Mouse (Mus musculus) layer of hippocampus, adult 9-11 months (tissue): Measurements from ENCODE around the gene Lrp6.
A peak's percentile ranks its signal among the peaks of the same experiment; 100 is the strongest.

Source experiments
- DNase-seq: peaks from one replicate; pipeline ENCODE4 v3.0.0; 2022

Lrp6 gene

DNA sequence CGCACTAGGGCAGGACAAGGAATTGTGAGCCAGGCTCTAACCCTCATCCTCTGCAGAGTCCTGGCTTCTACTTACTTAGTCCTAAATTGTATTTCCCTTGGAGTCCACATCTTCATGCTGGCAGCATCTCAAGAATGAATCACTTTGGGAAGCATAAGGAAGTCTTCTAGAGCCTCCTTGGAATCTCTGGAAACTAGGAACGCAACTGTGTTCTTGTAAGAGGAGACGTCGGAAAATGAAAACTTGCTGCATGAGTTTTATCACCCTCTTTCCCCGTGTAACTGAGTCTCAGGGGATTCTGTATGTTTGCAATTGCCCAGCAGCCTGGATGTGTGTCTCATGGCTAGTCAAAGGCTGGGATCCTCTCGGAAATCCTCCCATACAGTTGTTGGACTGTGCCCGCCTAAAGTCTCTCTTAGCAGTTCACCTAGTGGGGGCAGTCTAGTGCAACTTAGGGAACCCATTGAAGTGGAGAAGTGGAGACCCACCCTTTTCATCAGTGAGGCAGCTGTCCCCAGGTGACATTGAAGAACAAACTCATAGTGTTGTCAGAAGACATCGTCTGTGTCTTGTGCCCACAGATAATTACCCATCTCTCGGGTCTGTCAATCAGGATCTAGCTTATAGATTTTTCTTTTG is 136.5 kb downstream of the Lrp6 start:
- DNase-seq, result no peak

DNA sequence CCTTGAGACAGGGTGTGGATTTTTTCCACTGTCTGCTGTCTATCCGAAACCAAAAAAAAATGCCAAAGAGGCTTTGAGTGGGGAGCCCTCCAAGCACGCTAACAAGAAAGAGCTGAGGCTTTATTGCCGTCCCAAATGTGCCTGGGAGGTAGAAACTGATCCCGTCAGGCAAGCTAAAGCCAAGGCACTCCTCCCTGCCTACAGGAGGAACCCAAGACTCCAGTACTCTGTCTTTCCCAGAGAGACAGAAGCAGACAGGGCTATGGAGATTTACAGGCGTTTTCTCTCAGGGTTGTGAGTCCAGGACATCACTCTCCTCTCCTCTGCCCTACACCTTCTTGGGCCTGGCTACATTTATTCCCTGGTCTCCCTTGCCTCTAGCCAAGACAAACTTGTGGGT is 138.3 kb downstream of the Lrp6 start:
- no peak for DNase-seq

DNA sequence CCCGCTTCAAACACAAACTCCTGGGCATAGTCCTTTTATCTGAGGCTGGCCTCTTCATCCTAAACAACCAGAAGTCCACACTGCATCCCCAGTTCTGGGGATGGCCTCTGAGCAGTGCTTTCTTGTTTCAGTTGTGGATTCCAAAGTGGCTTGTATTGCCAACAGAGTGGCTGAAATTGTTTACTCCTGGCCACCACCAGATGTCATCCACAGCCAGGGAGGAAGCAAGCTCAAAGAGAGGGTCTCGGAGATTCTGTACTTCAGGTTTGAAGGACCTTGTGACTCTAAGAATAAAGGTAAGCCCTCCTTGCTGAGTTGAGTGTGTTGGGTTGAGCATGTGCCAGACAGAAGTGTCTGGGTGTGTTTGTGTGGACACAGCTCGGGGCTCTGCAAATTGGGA is 139.6 kb downstream of the Lrp6 start:
- no peak for DNase-seq

DNA sequence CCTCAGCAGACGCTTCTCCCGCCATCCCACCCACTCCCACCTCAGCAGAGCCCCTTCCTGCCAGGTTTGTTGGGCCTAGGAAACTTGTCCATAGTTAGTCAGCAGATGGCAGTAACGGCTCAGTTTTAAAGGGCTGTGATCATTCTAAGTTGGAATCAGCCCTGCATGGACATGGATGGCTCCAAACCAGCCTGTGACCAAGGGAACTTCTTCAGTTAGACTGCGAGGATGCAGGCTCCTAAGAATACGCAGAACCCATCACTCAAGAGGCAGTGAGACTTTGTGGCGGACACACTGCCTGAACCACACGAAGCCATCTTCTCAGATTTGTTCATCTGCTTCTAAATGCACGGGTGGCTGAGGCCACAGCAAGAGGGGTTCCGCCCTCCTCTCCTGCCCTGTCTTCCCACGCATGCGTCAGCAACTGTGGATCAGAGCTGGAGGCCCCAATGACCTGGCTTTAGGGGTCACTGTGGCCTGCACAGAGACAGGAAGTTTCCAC is 141.5 kb downstream of the Lrp6 start:
- peak; percentile 43 for DNase-seq

DNA sequence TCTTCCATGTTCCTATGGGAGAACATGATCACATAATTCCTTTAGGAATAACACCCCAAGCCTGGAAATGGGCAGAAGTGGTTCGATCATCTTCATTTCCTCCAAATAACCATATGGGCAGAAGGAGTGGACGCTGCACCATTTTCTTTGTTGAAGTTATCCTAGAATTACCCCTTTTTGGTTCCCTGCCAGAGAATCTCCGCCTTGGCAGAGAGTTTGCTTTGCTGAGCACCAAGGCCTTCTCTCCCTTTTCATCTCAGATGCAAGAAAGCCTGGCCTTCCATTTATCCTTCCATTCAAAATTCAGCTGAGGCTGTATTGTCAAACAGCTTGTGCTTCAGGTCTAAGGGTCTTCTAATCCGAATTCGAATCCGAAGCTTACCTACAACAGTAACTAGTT is 144.8 kb downstream of the Lrp6 start:
- no peak for DNase-seq

DNA sequence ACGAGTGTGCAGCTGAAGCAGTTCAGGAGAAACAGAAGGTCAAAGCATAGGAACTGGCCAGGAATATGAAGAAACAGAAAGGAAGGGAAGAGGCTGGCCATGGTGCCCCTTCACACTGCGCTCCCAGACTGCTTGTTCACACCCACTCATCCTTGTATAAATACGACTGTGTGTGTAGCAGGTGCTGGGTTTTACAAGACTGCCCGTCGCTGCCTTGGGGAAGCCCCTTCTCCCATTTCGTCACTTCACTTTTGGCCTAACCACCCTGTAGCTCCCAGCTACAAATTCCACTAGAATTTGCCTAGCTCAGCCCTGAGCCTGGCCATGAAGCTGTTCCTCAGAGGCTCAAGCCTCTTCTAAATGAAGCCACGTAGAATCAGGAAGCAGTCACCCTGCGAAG is 146.4 kb downstream of the Lrp6 start:
- no peak for DNase-seq

DNA sequence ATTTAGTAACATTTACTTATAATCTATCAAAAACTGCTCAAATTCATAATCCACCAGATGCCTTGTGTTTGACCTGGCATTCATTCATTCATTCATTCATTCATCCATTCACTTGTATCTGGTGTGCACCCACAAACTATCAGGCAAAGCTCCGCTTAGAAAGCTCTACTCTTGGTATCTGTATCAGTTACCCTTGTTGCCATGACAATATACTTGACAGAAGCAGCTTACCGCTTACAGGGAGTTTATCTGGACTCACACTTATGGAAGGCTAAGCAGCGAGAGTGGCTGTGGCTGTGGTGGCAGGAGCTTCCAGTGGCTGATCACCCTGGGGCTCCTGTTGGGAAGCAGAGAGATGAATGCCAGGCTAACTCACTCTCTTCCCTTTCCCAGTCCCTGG is 148.9 kb downstream of the Lrp6 start:
- DNase-seq, result no peak

DNA sequence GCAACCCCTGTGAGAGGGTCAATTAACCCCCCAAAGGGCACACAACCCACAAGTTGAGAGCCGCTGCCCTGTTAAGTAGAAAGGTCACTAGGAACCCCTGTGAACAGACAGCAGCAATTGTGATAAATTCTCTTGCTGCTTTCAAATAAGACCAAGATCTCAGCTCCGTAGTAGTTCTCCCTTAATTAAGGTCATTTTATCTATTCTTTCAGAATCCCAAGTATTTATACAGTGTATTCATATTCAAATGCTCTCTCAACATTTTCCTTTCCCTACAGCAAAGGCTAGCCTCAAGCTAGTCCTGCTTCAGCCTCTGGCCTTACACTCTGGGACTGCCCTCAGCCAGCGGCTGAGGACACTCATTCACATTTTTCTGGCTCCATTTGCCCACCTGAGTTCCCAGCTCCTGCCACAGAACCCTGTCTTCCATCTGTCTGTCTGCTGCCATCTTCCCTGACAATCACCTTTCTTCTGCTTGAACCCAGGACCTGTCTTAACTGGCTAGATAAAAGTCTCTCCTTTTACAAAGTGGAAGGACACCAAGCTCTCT is 150.1 kb downstream of the Lrp6 start:
- DNase-seq, result no peak

DNA sequence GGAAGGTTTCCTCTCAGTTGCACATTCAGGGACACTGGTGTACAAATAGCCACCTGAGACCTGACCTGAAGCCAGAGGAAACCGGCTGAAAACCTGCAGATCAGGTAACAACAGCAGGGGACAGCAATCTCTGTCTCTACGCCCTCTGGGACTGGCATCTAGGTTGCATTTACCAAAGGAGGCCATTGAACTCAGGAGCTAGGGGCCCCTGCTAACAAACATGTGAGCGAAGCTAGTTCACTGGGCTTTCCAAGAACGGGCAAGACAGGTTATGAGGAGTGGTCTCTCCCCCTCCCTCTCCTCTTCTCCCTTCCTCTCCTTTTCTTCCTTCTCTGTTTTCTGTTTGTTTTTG is 152.3 kb downstream of the Lrp6 start:
- DNase-seq, result no peak

DNA sequence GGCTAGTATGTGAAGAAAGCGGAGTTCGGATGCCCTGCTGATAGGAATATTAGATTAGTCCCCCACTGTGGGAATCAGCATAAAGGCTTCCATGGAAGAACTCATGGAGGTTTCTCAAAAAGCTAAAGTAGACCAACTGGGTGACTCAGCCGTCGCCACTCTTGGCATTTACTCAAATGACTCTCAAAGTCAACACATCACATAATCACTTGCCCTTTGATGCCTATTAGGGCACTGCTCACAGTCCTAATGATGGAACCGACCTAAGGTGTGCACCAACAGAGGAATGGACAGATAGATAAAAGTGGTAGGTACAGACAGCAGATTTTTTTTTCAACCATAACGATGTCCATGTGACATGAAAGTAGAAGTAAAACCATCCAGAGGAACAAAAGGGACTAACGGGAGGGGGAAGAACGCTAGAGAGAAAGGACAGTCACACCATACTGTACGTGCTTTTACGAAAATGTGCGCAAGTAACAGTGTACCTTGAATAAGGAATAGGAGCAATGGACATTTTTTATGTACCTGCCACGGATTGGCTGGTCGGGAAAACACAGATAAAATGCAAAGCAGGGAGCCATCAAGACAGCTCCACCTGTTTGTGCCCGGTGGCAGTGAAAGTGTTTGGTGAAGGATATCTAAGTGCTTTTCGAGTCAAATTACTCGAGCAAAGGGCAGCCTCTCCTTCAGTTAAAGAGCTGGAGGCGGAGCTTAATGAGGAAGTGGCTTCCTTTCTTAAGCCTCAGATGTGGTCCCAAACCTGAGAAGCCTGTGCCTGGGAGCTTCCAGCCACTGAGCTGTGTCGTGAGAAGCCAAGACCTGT is 152.8 kb downstream of the Lrp6 start:
- no peak for DNase-seq

DNA sequence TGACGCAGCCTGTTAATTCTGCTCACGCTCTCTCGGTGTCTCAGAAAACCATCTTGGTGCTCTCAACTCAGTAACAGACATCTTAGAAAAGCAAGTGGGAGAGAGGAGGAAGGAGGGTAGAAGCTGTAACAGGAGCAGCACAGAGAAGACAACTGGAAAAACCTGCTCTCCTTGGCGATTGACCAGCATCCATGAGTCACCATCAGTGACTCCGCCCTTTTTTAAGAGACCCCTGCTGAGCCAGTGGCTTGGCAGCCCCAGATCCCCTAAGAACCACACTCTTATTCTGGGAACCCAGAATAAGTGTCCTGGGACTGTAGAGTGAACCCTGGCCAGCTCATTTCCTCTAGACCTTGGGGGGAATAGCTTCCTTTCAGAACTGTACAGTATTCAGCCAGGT is 159.5 kb downstream of the Lrp6 start:
- no peak for DNase-seq

DNA sequence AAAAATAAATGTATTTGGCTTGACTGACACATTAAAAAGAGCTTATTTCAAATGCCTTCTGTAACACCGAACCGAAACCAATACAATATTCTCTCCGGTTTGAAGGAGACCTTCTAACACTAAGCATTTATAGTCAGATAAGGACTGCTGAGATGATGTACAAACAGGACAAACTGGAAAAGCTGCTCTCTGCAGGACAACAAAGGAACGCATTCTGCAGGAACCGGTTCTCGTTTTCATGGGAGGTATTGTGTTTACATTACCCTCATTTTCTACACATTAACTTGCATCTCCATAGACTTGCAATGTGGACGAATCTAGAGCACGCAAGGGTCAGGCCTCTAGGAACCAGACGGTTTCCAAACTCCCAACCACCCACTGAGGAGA is 163.1 kb downstream of the Lrp6 start:
- no peak for DNase-seq

DNA sequence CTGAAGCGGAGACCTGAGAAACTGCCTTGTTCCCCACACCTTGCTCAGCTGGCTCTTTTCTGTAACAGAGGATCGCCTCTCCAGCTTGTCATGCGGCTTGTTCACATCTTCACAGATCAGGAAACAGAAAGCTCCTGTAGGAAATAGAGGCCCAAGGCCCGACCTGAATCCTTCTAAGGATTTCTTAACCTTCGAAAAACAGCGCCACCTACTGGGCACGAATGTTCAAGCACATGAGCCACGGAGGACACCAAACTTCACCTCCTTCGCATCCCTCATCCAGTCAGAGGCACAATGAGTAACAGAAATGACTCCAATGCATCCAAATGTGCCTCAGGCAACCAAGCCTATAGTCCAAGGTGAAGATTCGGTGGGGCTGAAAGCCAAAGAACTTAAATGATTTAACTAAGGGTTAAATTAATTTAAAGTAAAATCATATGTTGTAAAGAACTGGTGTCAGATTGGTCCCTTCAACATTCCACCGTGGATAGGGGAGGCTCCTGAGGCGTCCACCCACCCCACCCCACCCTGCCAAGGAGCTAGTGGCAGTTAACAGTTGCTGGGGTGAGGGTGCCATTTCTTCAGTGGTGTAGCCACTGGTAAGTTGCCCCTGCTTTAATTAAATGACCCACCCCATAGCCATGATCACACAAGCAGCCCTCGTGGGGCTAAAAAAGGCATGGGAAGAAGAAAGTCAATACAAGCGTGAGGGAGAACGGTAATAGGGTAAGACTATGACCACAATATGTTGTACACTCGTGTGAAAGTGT is 163.7 kb downstream of the Lrp6 start:
- DNase-seq, result peak; percentile 30
